Mouse (Mus musculus) myocyte (in vitro differentiated cells): ENCODE measurements around the gene Pds5a.

Experiments used
- CEBPB ChIP-seq: IDR thresholded peaks from 2 replicates; pipeline ENCODE4 v1.6.1; 2011; ENCODE audit warnings: mild to moderate bottlenecking, moderate library complexity; ENCODE audit not compliant: poor library complexity, insufficient read depth, severe bottlenecking
- POLR2A ChIP-seq: IDR thresholded peaks from one replicate; pipeline ENCODE4 v1.6.1; 2011; ENCODE audit warnings: low read depth, mild to moderate bottlenecking, control low read depth, moderate library complexity; ENCODE audit not compliant: insufficient read length
- POLR2AphosphoS2 ChIP-seq: IDR thresholded peaks from one replicate; pipeline ENCODE4 v1.6.1; 2011; ENCODE audit warnings: low read depth, control low read depth; ENCODE audit not compliant: insufficient read length

- TF ChIP-seq POLR2A (no peak), CEBPB (no peak), POLR2AphosphoS2 (no peak)
These were observed 122.2 kb downstream of the Pds5a start for GRCm38 (mm10) chr5:65575896-65576295.
